8 mouse cellular contexts compared by ENCODE assay signal in the genomic region with DNA sequence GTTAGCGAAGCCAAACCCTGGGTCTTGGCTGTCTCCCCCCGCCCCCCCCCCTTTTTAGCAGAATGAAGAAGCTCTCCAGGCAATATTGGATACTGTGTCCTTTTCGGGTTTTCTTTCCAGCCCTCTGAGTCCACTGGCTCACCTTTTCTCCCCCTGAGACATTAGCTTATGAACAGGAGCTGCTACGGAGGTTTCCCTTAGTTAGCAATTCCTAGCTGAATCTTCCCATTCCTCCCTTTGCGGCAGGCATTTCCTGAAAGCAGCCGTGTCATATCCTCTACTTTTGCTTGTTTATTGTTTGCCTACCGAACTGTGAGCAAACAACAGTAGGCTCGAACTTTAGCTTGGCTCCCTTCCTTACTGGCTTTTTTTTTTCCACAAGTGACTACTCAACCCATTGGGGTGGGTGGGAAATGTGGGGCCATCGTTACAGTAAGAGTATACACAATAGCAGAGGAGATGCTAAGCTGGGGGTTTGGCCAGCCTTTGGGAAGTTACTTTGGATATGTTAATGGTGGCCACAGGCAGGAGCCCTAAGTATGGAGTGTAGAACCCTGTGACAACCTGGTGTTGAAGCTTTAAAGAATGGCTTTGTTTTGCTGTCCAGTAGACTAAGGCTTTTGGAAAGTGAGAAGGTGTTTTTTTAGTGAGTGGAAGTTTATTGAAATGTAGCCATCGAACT. TPM values are rescaled to one million over a fixed set of nuclear protein-coding genes. Genes with fewer than 3 reads are reported as not detected.
A peak's percentile ranks its signal among the peaks of the same experiment; 100 is the strongest.
DNase-seq lines count a peak whose midpoint lies in the region; ATAC-seq and TF ChIP-seq lines count a peak whose summit lies in the region.

No protein-coding gene starts in this region.

- H3K27ac ChIP-seq in gastrocnemius, adult 2 months, result peak overlapping the region; percentile 83
- H3K27ac ChIP-seq in hindbrain, embryonic 12.5 days, result no peak overlapping the region
- H3K27ac ChIP-seq in liver, postnatal 0 days (ENCODE audit: low read depth), result peak overlapping the region; percentile 89; the same call in 1 of the 2 replicates

- WGBS in hindbrain, embryonic 12.5 days, result under 1% methylated on average over 10 of the region's 10 CpGs
- 10% methylated on average over 10 of the region's 10 CpGs for WGBS in liver, postnatal 0 days (ENCODE audit: insufficient replicate concordance)

- H3K4me2 ChIP-seq in hindbrain, embryonic 12.5 days (replicated peaks), result peak overlapping the region; percentile 80
- peak overlapping the region; percentile 87 for H3K4me2 ChIP-seq in liver, postnatal 0 days (ENCODE audit: low read depth, low read length)

- H3K4me1 ChIP-seq in hindbrain, embryonic 12.5 days, result peaks cover 16% of the 10 kb centered on the region
- peaks cover 19% of the 10 kb centered on the region for H3K4me1 ChIP-seq in liver, postnatal 0 days (ENCODE audit: insufficient read depth)

- no peak for DNase-seq in gastrocnemius, adult 2 months
- no peak for DNase-seq in gastrocnemius, adult 8-10 months (ENCODE audit: low spot score in 2 of 2)
- DNase-seq in adipocyte (ENCODE audit: low spot score), result peak; percentile 40
- no peak for DNase-seq in liver, postnatal 0 days
- no peak for DNase-seq in spleen, postnatal 10 days (ENCODE audit: low spot score in 2 of 2)
- no peak for DNase-seq in left cerebral cortex, adult 11 months (ENCODE audit: low spot score)
- DNase-seq in cerebellum, adult 11-12 months, result no peak

- H3K9ac ChIP-seq in hindbrain, embryonic 12.5 days, result peak overlapping the region; percentile 91
- H3K9ac ChIP-seq in liver, postnatal 0 days (replicated peaks), result peak overlapping the region; percentile 81

- no peak for TF ChIP-seq EP300 in liver, postnatal 0 days (IDR thresholded peaks at IDR 0.05; ENCODE audit: low read depth)

- H3K36me3 ChIP-seq in hindbrain, embryonic 12.5 days, result peaks cover 3% of the 10 kb centered on the region; the same call in 1 of the 2 replicates
- no peaks in the 10 kb centered on the region for H3K36me3 ChIP-seq in liver, postnatal 0 days (replicated peaks; ENCODE audit: insufficient read depth, low read length)

- no peaks in the 10 kb centered on the region for H3K9me3 ChIP-seq in hindbrain, embryonic 12.5 days (replicated peaks)
- no peaks in the 10 kb centered on the region for H3K9me3 ChIP-seq in liver, postnatal 0 days (ENCODE audit: low read length)

- H3K4me3 ChIP-seq in gastrocnemius, adult 2 months, result peak overlapping the region; percentile 94
- H3K4me3 ChIP-seq in hindbrain, embryonic 12.5 days, result peak overlapping the region; percentile 75
- peak overlapping the region; percentile 86 for H3K4me3 ChIP-seq in liver, postnatal 0 days (ENCODE audit: low read depth, low read length)

- TF ChIP-seq CTCF in gastrocnemius, adult 2 months (IDR thresholded peaks at IDR 0.05), result no peak
- no peak for TF ChIP-seq CTCF in liver, postnatal 0 days (IDR thresholded peaks at IDR 0.05; ENCODE audit: low read depth)

- ATAC-seq in hindbrain, embryonic 12.5 days (ENCODE audit: low FRiP score), result no peak
- no peak for ATAC-seq in liver, postnatal 0 days

- no peaks in the 10 kb centered on the region for H3K27me3 ChIP-seq in hindbrain, embryonic 12.5 days
- no peaks in the 10 kb centered on the region for H3K27me3 ChIP-seq in liver, postnatal 0 days (ENCODE audit: insufficient read depth, low read length)

- intact Hi-C loops in gastrocnemius, adult 2 months (cut with DNase I), result loop anchor here (5.0 kb wide), 1 partner anchor 66 kb away; the partner anchor contains the start of gene Cenpu

RNA-seq across cellular contexts. Expression of gene Casp3, which starts 1.7 kb away (rescaled TPM):
- total RNA-seq in gastrocnemius, adult 2 months (2021), result 1 to 10 TPM; 1.3 to 1.8 TPM
- total RNA-seq in gastrocnemius, adult 8-10 months (2022), result 1 to 10 TPM in 2 of 4 experiments, under 1 TPM in 2; 0.77 to 2.1 (median 1.4) TPM
- 168 and 188 TPM in 2 replicates for polyA plus RNA-seq in hindbrain, embryonic 12.5 days (2016; fragmentation: Nextera tagmentation; extraction: Ambion mirVana)
- polyA plus RNA-seq in liver, postnatal 0 days (2015; fragmentation: Nextera tagmentation; extraction: Ambion mirVana), result 19.0 and 20.7 TPM in 2 replicates

RNA-seq across cellular contexts. Expression of gene Primpol, which starts 1.8 kb away (rescaled TPM):
- 1 to 10 TPM; 1.4 to 2.1 TPM for total RNA-seq in gastrocnemius, adult 2 months (2021)
- 1 to 10 TPM; 1.0 to 2.6 (median 1.6) TPM for total RNA-seq in gastrocnemius, adult 8-10 months (2022)
- polyA plus RNA-seq in hindbrain, embryonic 12.5 days (2016; fragmentation: Nextera tagmentation; extraction: Ambion mirVana), result 8.4 and 14.4 TPM in 2 replicates
- 4.2 and 4.5 TPM in 2 replicates for polyA plus RNA-seq in liver, postnatal 0 days (2015; fragmentation: Nextera tagmentation; extraction: Ambion mirVana)
